Mouse (Mus musculus) limb, embryonic 15.5 days (tissue): ENCODE results near the gene Smarcd3. TPM values are rescaled to one million over a fixed set of nuclear protein-coding genes. Genes with fewer than 3 reads are reported as not detected.
A peak's percentile ranks its signal among the peaks of the same experiment; 100 is the strongest.

Source experiments
- microRNA counts: library from miRNA; unstranded; fragments of <30 nt; microRNA quantifications from one replicate; lab custom pipeline; 2016
- microRNA-seq: library from miRNA; unstranded; fragments of <30 nt; microRNA quantifications from one replicate; pipeline ENCODE4, GENCODE M21; 2016
- polyA plus RNA-seq: library from polyadenylated mRNA; unstranded; fragments of >200 nt; fragmentation: Nextera tagmentation; extraction: Ambion mirVana; gene quantifications from 2 replicates; pipeline ENCODE4 v1.2.1, GENCODE M21; 2015

Smarcd3 gene
- polyA plus RNA-seq, 1 experiment from 2014 or later, result 37.2 TPM

MicroRNAs within 50 kb of the gene (microRNA counts, 519-probe panel; counts per million panel counts)
- microRNA mmu-miR-671-3p (lab: Ali Mortazavi, UCI) (948 counts per million, percentile 3 among the panel's probes with 10 or more counts), microRNA mmu-miR-671-5p (lab: Ali Mortazavi, UCI) (not detected)

Small RNA genes within 50 kb of the gene (microRNA-seq; reads per million reads assigned to microRNA genes)
- 591 reads per million, percentile 69 among the genes with 10 or more reads in this experiment for gene Mir671

Other genes starting within 250 kb of the Smarcd3 start
- gene Atg9b, start 232.3 kb downstream of the Smarcd3 start, polyA plus RNA-seq, result 2.0 and 2.8 TPM in 2 replicates
- 38.9 and 46.5 TPM in 2 replicates for gene Abcb8, start 230.7 kb downstream of the Smarcd3 start, polyA plus RNA-seq
- 0.24 and 0.73 TPM in 2 replicates for gene Asic3, start 211.0 kb downstream of the Smarcd3 start, polyA plus RNA-seq
- gene Cdk5, start 200.9 kb downstream of the Smarcd3 start, polyA plus RNA-seq, result 48.6 and 54.9 TPM in 2 replicates
- gene Slc4a2, start 200.6 kb downstream of the Smarcd3 start, polyA plus RNA-seq, result 36.7 and 40.0 TPM in 2 replicates
- 108 and 130 TPM in 2 replicates for gene Fastk, start 179.1 kb downstream of the Smarcd3 start, polyA plus RNA-seq
- gene Tmub1, start 176.6 kb downstream of the Smarcd3 start, polyA plus RNA-seq, result 21.3 and 23.9 TPM in 2 replicates
- gene Agap3, start 172.2 kb downstream of the Smarcd3 start, polyA plus RNA-seq, result 32.4 and 34.1 TPM in 2 replicates
- gene Gbx1, start 97.2 kb downstream of the Smarcd3 start, polyA plus RNA-seq, result 0.06 and 0.10 TPM in 2 replicates
- 0.99 and 1.8 TPM in 2 replicates for gene Asb10, start 83.4 kb downstream of the Smarcd3 start, polyA plus RNA-seq
- 0.14 and 0.26 TPM in 2 replicates for gene 4931409K22Rik, start 67.6 kb downstream of the Smarcd3 start, polyA plus RNA-seq
- gene Abcf2, start 46.9 kb downstream of the Smarcd3 start, polyA plus RNA-seq, result 97.2 and 98.2 TPM in 2 replicates
- 37.7 and 39.5 TPM in 2 replicates for gene Chpf2, start 37.7 kb downstream of the Smarcd3 start, polyA plus RNA-seq
- 31.3 and 32.9 TPM in 2 replicates for gene Nub1, start 61.1 kb upstream of the Smarcd3 start, polyA plus RNA-seq
- 16.8 and 18.4 TPM in 2 replicates for gene Wdr86, start 106.3 kb upstream of the Smarcd3 start, polyA plus RNA-seq
- 2.6 TPM in 1 of 2 replicates, not detected in the other for gene Crygn, start 133.6 kb upstream of the Smarcd3 start, polyA plus RNA-seq
- 216 and 228 TPM in 2 replicates for gene Rheb, start 218.2 kb upstream of the Smarcd3 start, polyA plus RNA-seq